Mouse (Mus musculus): ENCODE results near the gene Frmpd2.
"Not testable (repeated sequence)": the region's sequence is repeated elsewhere in the genome, so short reads cannot be mapped to it uniquely, and the experiment has no call there.

The Frmpd2 gene

DNA sequence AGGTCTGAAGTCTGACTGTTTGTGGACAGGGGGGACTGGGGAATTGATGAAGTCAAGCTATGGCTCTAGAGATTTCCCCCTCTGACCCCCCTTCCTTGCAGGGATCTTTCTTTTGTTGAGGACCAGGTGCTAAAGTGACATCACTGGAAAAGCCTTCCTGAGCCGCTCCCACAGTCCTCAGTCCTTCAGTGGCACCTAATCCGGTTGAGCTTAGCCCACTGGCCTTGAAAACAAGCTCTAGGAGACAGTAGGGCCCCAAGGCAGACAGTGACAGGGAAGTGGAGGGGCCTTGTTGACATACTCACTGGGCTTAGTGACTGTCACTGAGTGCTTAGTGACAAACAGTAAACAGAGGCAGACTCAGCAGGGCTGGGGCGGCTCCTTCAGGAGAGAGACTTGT lies at the start of gene Frmpd2:
Frmpd2 (plus strand) TSS at position 366 of the 400 bp plus-strand sequence.
- no peak for DNase-seq (ENCODE audit: low spot score)

DNA sequence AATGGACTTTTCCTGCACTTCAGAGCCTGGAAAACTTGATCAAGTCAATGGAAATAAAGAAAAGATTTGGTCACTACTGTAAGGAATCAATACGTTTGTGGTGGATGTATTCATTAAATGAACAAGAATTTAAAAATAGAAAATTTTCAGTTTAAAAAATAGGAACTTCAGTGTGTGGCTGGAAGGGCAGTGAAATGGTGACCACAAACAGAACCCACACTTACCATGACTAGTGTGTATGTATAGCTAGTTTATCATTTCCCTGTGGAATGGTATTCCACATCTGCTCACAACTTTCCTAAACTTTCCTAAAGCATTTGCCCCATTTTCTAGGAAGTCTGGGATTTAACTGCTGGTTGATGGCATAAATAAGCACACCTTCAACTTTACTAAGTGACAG lies 48.5 kb upstream of the Frmpd2 start:
- DNase-seq (ENCODE audit: low spot score) = no peak

DNA sequence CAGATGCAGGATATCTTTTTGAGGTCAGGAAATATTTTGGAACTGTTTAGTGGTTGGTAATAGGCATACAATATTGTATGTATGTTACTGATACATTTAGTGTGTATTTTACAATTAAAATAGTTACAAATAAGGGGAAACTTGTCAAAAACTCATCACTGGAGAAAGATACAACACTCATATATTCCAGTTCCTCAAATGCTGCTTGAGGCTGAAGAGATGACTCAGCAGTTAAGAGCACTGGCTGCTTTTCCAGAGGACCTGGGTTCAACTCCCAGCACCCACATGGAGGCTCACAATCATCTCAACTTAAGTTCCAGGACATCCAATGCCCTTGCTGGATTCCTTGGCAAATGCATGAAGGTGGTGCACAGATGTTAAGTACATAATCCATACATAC lies 47.4 kb upstream of the Frmpd2 start:
- DNase-seq (ENCODE audit: low spot score) = no peak

DNA sequence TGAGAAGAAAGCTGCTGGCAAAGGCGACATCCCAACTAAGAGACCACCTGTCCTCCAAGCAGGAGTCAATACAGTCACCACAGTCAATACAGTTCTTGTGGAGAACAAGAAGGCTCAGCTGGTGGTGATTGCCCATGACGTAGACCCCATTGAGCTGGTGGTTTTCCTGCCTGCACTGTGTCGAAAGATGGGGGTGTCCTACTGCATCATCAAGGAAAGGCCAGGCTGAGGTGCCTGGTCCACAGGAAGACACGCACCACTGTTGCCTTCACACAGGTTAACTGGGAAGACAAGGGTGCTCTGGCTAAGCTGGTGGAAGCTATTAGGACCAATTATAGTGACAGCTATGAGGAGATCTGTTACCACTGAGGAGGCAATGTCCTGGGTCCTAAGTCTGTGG lies 39.0 kb upstream of the Frmpd2 start:
- DNase-seq (ENCODE audit: low spot score) = not testable (repeated sequence)

DNA sequence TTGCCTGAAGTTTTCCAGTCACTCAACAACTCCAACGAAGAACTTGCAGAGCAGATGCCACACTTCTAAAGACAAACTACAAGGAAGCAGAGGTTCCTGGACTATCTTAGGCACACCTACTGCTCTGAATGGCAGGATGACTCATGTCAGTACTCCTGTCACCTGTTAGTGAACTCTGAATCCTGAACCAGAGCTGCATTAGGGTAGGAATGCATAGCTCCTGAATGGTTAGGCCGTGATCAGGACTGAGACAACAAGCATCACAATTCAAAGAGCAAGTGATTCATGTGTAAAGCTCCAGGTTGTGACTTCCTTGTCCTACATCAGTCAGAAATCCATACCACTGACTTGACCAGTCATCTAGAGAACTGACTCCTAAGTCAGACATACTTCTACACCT lies 27.7 kb upstream of the Frmpd2 start:
- no peak for DNase-seq (ENCODE audit: low spot score)

DNA sequence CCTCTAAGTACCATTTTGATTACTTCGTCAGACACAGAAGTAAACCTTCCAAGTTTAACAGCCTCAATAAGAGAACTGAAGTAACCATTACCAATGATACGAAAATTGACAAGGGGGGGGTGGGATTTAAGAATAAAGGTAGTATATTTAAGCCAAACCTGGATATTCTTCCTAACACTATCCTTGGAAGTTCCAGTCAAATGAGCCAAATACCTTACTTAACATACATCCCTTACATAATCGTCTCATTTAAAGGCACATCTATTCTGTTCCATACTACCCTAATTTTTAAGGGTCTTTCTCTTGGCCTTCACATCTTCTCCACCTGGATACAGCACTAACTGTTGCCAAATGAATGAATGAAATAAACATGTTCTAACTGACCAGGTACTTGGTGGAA lies 25.5 kb upstream of the Frmpd2 start:
- no peak for DNase-seq (ENCODE audit: low spot score)

DNA sequence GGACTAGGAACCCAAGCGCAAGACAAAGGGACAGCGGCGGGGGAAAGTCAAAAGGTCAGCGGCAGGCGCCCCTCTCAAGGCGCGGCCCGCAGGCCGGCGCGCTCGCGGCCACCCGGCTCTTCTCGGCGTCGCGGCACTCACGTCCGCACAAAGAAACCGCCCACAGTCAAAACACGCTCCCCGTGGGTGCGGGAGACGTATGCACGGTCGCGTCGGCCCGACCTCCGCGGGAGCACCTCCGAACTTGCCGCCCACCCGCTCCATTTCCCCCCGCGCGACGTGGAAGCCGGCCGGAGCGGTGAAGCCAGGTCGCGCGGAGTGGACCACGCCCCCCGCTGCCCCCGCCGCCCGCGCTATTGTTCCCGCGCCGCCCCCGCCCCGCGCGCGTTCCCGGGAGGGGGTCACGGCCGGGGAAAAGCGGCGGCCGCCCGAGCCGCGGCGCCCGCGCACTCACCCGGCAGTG lies 24.9 kb upstream of the Frmpd2 start:
- no peak for DNase-seq (ENCODE audit: low spot score)

DNA sequence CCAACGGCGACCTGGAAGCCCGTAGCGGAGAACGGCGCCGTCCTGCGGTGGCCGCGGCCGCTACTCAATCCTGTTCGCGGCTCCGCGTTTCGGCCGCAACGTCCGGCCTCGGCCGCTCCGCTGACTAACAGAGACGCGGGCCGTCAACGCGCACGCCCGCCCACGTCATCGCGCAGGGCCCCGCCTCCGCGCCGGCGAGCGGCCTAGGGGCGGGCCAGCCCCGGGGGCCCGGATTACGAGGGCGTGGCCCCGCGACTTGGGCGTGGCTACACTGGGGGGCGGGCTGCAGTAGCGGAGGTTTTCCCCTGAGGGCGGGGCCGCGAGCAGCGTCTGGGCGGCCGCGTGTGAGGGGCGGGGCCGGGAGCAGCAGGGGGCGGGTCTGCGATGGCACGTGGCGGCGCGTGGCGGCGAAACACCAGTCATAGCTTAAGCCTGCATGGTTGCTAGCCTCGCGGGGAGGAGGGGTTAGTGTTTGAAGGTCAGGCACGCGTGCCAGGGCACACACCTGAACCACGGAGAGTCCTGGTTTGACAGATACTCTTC lies 24.4 kb upstream of the Frmpd2 start, which contains the start of gene Mapk8:
Mapk8 (minus strand) TSS at position 132 of the 543 bp plus-strand sequence.
- peak; percentile 98 for DNase-seq (ENCODE audit: low spot score)

DNA sequence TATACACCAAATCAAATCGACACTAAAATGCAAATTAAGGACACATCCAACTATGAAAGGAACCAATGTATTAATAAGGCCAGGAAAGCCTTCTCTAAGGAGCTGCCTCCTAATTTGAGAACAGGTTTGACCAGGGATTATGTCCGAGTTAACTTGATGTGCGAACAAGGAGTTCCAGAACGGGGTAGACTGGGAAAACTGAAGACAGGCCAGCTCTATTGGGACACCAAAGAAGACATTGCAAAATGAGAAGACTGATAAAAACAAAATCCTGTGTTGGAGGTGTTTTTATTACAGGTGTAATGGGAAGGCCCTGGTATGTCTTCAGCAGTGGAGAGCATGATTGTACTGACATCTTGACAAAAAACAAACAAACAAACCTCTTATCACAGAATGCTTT lies 23.2 kb upstream of the Frmpd2 start:
- DNase-seq (ENCODE audit: low spot score) = no peak

DNA sequence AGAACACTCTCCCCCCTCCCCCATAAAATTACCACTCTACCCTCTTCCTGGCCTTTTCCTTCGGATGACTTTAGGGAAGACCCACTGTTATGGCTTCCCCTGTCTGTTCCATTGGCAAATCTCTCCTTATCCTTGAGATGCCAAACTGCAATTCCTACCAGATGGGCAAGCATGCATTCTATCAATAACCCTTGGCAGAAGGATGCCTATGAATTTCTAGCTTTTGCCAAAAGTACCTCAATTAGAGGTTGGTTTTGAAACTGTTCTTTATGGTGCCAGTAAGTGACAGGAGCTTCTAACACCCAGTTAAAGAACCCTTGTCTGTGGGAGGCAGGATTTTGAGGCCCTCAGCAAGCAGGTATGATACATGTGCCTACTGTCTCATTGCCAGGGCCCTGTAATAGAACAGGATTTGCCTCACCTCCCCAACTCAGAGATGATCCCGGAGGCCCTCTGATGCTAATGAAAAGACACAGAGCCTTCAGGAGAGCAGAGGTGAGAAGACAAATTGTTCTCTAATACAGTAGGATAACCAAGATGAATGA lies 22.1 kb upstream of the Frmpd2 start:
- no peak for DNase-seq (ENCODE audit: low spot score)

DNA sequence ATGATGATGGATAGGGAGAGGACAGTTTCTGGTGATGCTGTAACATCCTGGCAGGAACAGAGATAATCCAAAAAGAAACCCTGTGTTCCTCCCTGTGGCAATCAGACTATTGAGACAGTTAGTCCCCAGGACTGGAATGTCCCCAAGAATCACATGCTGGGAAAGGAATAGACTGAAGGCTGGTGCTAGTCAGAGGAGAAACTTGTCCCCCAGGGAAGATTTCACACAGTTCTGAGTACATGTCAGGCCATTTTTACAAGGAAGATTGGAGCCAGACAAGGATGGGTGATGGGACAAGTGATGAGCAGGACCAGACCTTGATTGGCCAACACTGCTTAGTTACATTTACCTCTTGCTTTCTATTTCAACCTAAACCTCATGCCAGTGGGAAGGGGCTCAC lies 21.2 kb upstream of the Frmpd2 start:
- DNase-seq (ENCODE audit: low spot score) = no peak

DNA sequence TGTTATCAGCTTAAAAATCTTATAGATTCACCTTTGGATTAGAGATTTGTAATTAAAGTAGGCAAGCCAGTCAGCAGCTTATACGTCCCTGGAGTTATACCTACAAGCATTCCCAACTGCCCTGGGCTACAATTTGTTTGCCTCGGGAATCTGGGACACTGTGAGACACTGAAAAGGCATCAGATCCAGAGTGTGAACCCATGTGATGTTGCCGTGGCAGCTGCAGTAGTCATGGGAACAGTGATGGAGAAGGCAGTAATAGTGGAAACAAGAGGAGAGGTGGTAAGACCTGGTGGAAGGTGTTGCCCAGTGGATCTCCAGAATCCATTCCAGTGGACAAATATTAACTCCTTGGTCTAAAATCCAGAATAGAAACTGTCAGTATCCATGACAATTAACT lies 7.8 kb upstream of the Frmpd2 start:
- DNase-seq (ENCODE audit: low spot score) = no peak

DNA sequence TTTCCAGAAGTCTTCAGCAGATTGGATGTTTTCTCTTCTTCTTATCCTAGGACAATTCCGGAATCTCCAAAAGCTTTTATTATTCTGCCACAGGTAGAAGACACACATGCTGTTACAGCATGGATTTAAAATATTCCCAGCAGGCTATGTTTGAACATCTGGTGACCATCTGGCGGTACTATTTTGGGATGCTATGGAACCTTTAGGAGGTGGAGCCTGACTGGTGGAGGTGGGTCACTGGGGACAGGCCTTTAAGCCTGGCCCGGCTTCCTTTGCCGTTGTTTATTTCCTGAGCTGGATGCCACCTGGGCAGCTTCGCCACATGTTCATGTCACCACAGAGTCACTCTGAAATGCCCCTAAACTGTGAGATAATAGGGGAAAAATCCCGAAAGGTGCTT lies 3.7 kb upstream of the Frmpd2 start:
- no peak for DNase-seq (ENCODE audit: low spot score)

DNA sequence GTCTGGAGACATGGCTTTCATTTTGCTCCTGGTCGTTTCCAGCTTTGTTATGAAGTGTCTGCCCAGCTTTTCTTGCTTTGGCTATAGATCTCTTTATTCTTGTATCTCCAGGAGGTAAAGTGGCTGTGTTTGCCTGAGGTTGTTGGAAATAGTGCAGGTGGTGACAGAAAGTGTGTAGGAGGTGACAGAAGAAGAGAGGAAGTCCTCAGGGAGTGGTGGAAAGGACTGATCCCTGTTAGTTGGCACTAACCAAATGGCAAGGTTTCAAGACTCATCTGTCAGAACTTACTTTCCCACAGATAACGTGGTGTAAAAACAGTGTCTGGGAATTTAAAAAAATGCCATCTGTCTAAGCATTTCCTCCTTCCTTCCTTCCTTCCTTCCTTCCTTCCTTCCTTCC lies 3.0 kb downstream of the Frmpd2 start:
- DNase-seq (ENCODE audit: low spot score) = no peak

DNA sequence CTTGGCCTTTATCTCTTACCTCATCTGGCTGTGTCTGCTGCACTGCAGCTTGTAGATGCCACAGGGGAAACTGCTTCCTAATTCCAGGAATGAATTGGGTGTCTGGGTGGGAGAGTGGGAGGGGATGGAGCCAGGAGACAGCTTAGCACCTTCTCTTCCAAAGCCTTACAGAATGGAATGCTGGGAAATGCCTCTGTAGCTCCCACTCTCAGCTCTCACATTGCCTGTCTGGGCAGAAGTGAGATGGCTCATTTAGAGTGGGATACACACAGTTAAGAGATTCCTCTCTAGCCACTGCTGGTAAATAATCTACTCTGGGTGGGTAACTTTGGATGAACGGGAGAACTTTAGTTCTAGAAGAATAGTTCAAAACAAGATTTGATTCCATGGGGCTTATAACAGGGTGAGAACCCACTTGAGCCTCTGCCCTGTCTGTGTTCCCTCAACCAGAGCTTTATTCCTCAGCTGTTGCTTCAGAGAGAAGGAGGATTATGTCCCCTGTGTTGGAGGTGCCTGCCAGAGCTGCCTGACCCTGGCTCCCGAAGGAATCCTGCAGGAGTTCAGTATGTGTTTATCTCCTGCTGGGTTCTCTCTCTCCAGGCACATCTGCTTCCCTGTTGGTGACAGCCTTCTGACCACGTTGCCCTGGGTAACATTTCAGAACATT lies 4.7 kb downstream of the Frmpd2 start:
- DNase-seq (ENCODE audit: low spot score) = no peak

DNA sequence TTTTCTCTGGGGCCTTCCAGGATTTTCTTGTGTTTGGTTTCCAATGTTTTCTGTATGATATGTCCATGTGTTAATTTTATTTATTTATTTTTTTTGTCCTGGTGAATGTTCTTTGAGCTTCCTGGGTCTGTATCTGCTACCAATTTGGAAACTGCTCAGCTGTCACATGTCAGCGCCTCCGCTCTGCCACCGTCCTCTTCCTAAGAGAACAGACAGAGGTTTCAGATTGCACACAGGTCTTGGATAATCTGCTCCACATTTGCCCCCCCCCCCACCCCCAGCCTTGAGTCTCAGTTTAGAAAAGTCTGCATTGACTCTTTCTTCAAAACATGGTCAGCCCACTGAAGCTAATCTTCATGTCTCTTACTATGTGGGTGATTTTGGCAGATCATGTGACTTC lies 10.5 kb downstream of the Frmpd2 start:
- DNase-seq (ENCODE audit: low spot score) = no peak

DNA sequence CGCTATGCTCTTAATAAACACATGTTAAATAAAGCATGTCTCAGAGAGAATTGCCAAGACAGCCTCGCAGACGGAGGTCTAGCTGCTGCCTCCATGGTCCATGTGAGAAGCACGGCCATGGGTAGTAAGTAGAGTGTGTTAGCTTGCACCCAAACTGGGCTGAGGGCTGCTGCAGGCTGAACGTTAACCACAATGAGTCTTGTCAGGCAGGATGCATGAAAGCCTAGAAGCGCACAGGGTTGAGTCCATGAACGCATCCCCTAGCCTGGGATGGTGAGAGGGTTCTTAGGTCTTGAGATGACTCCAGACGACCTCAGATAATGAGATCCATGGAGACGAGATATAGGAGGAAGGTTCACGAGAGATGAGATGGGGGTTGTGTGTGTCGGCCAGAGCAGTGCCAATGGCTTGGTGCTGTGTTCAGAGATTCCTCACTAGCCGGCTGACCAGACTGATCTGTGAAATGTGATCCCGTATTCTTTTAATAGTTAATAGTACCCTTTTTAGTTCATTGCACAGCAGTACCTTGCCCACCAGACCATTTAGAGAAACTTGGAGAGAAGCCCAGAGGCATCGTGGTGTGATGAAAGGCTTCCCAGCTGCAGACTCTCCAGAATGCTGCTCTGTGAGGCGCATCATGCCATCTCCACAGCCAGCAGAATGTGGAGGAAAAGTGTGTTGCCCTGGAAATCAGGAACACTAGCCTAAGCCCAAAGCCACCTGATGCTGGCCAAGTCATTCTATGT lies 16.5 kb downstream of the Frmpd2 start:
- DNase-seq (ENCODE audit: low spot score) = no peak

DNA sequence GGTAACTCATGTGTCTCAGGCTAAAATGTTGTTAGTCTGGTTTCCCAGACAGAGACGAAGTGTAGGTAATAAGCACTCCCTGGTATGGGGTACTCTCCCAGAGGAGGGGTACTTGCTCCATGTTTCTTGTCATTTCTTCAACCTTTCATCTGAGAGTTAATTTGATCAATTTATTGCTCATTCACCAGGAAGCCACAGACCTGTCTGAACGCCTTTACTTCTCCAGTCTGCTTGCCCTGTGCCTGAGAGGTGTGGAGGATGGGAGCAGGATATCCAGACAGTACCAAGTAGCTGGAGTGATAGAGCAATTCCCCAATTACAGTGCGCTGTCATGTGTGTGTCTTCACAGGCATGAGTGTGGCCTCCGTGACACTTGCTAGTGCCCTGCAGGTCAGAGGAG lies 23.7 kb downstream of the Frmpd2 start:
- no peak for DNase-seq (ENCODE audit: low spot score)

DNA sequence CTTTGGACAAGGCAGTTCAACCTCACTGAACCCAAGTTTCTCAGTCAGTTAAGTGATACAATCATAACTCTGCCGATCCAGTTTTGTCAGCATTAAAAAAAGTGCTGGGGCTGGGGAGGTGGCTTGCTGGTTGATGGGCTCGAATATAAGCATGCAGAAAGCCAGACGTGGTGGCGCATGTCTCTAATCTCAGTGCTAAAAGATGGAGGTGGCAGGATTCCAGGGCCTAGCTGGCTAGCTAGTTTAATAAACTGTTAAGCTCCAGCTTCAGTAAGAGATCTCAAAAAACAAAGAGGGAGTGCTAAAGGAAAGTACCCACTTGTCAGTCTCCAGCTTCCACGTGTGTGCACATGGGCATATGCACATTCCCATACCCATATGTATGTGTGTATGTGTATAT lies 25.9 kb downstream of the Frmpd2 start:
- DNase-seq (ENCODE audit: low spot score) = no peak

DNA sequence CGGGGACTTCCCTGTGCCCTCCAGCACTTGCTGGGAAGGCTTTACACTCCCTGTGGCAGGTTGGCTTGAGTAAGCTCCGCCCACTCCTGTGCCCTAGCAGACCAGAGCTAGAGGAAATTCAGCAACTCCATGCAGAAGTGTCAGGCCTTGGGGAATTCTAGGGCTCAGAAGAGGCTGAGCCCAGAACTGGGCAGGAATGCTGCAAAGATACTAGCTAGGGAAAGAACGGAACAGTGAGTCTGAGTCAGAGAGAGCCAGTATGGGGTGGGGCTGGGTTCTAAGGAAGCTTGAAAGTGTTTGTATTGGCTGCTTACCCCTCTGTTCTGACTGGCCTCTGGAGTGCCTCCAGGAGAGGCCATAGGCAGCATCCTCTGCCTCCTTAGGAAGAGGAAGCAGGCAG lies 27.4 kb downstream of the Frmpd2 start:
- DNase-seq (ENCODE audit: low spot score) = no peak

DNA sequence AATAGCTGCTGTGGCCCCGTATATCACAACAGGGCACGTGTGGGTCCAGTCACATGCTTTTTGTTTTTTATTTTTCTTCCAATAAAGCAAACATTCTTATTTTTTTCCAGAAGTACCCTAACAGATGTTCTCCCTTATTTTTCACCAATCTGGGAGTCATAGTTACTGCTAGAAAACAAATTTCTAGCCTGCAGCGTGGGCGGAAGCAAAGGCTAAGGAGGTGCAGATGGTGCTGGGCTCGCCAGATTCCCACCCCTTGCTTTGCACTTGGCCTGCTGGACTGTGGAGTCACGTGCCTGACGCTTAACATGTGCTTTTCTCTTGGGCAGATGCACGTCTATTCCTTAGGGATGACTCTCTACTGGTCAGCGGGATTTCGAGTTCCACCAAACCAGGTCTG lies 29.1 kb downstream of the Frmpd2 start:
- DNase-seq (ENCODE audit: low spot score) = no peak

DNA sequence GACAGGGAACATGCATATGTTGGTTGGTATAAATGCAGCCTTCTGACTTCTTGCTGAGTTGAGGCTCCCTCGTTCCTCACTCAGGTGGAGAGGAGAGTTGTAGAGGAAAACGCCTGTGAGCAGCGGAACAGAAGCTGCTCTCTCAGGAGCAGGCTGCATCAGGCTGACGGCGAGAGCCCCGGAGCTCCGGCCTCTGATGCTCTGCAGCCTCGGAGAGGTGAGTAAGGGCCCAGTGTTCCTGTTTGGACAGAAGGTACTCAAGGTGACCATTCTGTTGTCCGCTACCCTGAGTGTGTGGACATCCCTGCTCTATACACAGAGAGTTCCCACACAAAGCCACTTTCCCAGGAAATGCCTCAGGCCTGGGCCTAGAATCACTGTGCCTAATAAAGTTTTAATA lies 31.8 kb downstream of the Frmpd2 start:
- no peak for DNase-seq (ENCODE audit: low spot score)

DNA sequence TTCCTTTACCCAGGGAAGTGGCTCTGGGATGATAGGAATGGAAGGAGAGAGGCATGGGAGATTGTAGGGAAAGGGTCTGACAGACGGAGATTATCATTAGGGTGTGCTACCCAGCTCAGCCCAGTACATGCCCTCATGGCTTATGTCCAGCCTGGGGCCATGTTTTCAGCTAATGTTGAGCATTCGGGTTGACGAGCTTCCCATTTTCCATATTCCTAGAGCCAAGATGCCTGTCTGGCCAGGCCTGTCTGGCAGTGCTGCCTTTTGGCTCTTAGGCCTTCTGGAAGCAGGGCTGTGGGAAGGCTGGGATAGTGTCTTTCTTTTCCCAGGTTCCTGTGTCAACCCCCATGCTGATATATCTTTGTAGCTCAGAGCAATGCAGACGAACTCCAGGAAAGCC lies 35.2 kb downstream of the Frmpd2 start:
- no peak for DNase-seq (ENCODE audit: low spot score)
